Mouse (Mus musculus) embryonic facial prominence, embryonic 11.5 days (tissue): ENCODE measurements around the gene Ccdc62. TPM values are rescaled to one million over a fixed set of nuclear protein-coding genes. Genes with fewer than 3 reads are reported as not detected.

Source experiments
- ATAC-seq: fragments of 200-750 bp; cut with Nextera tagmentation; replicated peaks from 2 replicates; pipeline ENCODE4 v1.8.0; 2017; ENCODE audit warnings: low read depth; ENCODE audit not compliant: insufficient number of reproducible peaks, low FRiP score, low TSS enrichment
- DNase-seq: peaks from one replicate; pipeline ENCODE4 v3.0.0-alpha.2; 2015; ENCODE audit warnings: low spot score
- H3K27ac ChIP-seq: fragments of 300-500 bp; sonication (generic); replicated peaks from 2 replicates; pipeline ENCODE4 v1.5.1; 2014; ENCODE audit warnings: mild to moderate bottlenecking, low read depth, low read length, control low read depth
- H3K27me3 ChIP-seq: fragments of 300-500 bp; sonication (generic); 2 replicates; pipeline ENCODE4 v1.6.1; 2014; ENCODE audit warnings: mild to moderate bottlenecking, low read length, moderate library complexity, mixed read lengths; ENCODE audit not compliant: control insufficient read depth, insufficient read depth
- H3K36me3 ChIP-seq: fragments of 300-500 bp; sonication (generic); replicated peaks from 2 replicates; pipeline ENCODE4 v1.6.1; 2014; ENCODE audit warnings: low read depth, mild to moderate bottlenecking, low read length, moderate library complexity, mixed read lengths; ENCODE audit not compliant: control insufficient read depth, insufficient read depth
- H3K4me1 ChIP-seq: fragments of 300-500 bp; sonication (generic); 2 replicates; pipeline ENCODE4 v1.6.1; 2014; ENCODE audit warnings: low read length, mixed read lengths; ENCODE audit not compliant: control insufficient read depth, insufficient read depth
- H3K4me2 ChIP-seq: fragments of 300-500 bp; sonication (generic); 2 replicates; pipeline ENCODE4 v1.6.1; 2014; ENCODE audit warnings: low read depth, mild to moderate bottlenecking, control low read depth, low read length, moderate library complexity
- H3K4me3 ChIP-seq: fragments of 300-500 bp; sonication (generic); 2 replicates; pipeline ENCODE4 v1.5.1; 2014; ENCODE audit warnings: low read depth, low read length, control low read depth
- H3K9ac ChIP-seq: fragments of 300-500 bp; sonication (generic); replicated peaks from 2 replicates; pipeline ENCODE4 v1.6.1; 2014; ENCODE audit warnings: mild to moderate bottlenecking, control low read depth, low read length
- H3K9me3 ChIP-seq: fragments of 300-500 bp; sonication (generic); replicated peaks from 2 replicates; pipeline ENCODE4 v1.6.1; 2016; ENCODE audit warnings: mild to moderate bottlenecking, low read length, inconsistent platforms, mixed read lengths; ENCODE audit not compliant: control insufficient read depth
- WGBS: fragments of 180-500 bp; shearing (Covaris S2); extraction: QIAGEN DNeasy Blood & Tissue Kit; methylation state at CpG from one replicate; pipeline ENCODE4 v1.1.7; 2014; 5-methylcytosine and 5-hydroxymethylcytosine counted together
- polyA plus RNA-seq: library from polyadenylated mRNA; unstranded; fragments of >200 nt; fragmentation: Nextera tagmentation; extraction: Ambion mirVana; gene quantifications from 2 replicates; pipeline ENCODE4 v1.2.1, GENCODE M21; 2014

Ccdc62 gene
- polyA plus RNA-seq, 1 experiment from 2014 or later = 3.5 TPM

DNA sequence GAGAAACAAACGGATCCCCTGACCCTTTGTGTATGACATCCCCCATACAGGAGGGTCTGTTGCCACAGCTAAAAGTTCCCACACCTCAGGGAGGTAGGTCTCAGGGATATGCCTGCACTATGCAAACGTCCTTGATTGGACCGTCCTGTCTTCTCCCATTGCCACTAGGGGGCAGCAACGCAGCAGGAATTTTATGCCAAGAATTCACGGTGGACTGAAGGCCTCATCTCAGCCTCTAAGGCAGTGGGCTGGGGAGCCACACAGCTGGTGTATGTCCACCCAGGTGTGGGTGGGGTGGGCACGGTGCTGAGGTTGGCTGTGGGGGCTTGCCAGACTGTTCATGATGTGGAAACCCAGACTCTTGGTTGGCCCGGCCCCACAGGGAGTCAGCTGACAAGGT lies 70.3 kb downstream of the Ccdc62 start:
- Histone ChIP-seq H3K4me1 (no peaks in the 10 kb centered on the region), H3K9ac (no peak overlapping the region), H3K4me3 (no peak overlapping the region), H3K27me3 (no peaks in the 10 kb centered on the region), H3K27ac (no peak overlapping the region), H3K36me3 (peaks cover 9% of the 10 kb centered on the region), H3K4me2 (no peak overlapping the region), H3K9me3 (no peaks in the 10 kb centered on the region)
- ATAC-seq (peak; percentile 54), DNase-seq (peak; percentile 93)
- 13% methylated on average over 7 of the region's 7 CpGs for WGBS

- Histone ChIP-seq H3K9ac (no peak overlapping the region), H3K4me1 (no peaks in the 10 kb centered on the region), H3K4me2 (no peak overlapping the region), H3K36me3 (peaks cover 9% of the 10 kb centered on the region), H3K4me3 (no peak overlapping the region), H3K27me3 (no peaks in the 10 kb centered on the region), H3K9me3 (no peaks in the 10 kb centered on the region), H3K27ac (no peak overlapping the region)
- DNase-seq (no peak), ATAC-seq (0 out of 2 replicates have a peak, but pooled peaks have one; percentile 15)
- 69% methylated on average over 9 of the region's 9 CpGs for WGBS
Measured at GRCm38 (mm10) chr5:124001274-124001673, 70.8 kb downstream of the Ccdc62 start.

GRCm38 (mm10) chr5:124002876-124003275 lies 72.4 kb downstream of the Ccdc62 start:
- no peak for DNase-seq
- H3K27me3 ChIP-seq = no peaks in the 10 kb centered on the region
- H3K4me3 ChIP-seq = no peak overlapping the region
- peaks cover 9% of the 10 kb centered on the region for H3K36me3 ChIP-seq
- H3K4me2 ChIP-seq = no peak overlapping the region
- H3K4me1 ChIP-seq = no peaks in the 10 kb centered on the region
- 95% methylated on average over 2 of the region's 2 CpGs for WGBS
- no peaks in the 10 kb centered on the region for H3K9me3 ChIP-seq
- H3K9ac ChIP-seq = no peak overlapping the region
- no peak for ATAC-seq
- H3K27ac ChIP-seq = no peak overlapping the region

DNA sequence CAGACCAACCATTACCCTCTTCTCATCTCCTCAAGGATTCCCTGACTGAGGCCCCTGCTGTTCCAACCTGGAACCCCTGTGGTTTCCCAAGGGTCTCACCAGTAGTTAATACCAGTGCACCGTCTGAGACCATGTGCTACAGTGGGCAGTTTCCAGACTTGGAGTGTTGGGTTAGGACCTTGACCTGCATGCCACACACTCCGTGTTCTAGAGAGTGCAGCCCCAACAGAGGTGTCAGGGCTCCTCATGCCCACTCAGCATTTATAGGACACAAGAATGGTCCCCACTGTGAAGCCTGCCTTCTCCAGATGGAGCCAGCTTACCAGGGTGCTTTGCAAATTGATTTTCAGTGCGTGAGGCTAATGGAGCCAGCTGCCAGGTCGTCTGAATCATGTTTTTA lies 72.9 kb downstream of the Ccdc62 start:
- H3K36me3 ChIP-seq = peaks cover 9% of the 10 kb centered on the region
- no peaks in the 10 kb centered on the region for H3K4me1 ChIP-seq
- no peak overlapping the region for H3K4me3 ChIP-seq
- no peak for DNase-seq
- no peak overlapping the region for H3K27ac ChIP-seq
- no peak overlapping the region for H3K9ac ChIP-seq
- no peak for ATAC-seq
- no peak overlapping the region for H3K4me2 ChIP-seq
- 63% methylated on average over 4 of the region's 4 CpGs for WGBS
- no peaks in the 10 kb centered on the region for H3K27me3 ChIP-seq
- no peaks in the 10 kb centered on the region for H3K9me3 ChIP-seq

DNA sequence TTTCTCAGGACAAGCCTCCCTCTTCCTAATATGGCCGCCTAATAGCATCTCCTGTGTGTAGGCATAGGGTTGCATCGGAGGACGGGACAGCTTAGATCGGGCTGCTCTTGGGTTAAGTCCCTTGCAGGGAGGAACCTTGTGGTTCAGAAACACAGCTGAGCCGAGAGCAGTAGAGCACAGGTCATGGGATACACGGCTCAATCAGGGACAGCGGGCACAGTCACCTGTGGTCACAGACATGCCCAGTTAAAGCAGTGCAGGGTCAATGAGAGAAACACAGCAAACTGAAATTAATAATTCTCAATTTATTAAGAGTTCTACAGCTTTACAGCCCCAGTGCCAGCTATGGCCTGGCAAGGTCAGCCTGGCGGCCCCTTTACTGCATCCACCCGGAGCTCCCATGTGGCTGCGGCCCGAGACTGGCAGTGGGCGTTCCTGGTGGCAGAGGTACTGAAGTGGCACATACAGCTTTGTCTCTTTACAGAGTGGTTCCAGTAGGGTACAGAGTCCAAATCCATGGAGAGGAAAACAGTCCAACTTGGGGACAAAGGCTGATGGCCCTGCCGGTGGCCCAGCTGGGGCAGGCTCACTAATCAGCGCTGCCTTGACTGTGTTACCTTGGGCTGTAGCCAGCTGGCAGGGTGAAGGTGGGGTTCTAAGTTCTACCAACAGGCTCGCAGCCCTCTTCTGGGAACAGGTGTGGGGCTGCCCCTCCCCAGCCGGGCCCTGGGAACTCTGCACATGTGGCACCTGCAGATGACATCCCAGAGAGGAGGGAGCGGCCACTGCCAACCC lies 74.1 kb downstream of the Ccdc62 start:
- no peak overlapping the region for H3K9ac ChIP-seq
- H3K4me3 ChIP-seq = no peak overlapping the region
- 93% methylated on average over 17 of the region's 17 CpGs for WGBS
- H3K9me3 ChIP-seq = no peaks in the 10 kb centered on the region
- no peaks in the 10 kb centered on the region for H3K4me1 ChIP-seq
- H3K4me2 ChIP-seq = no peak overlapping the region
- DNase-seq (no peak), ATAC-seq (no peak)
- peaks cover 10% of the 10 kb centered on the region for H3K36me3 ChIP-seq
- H3K27ac ChIP-seq = no peak overlapping the region
- H3K27me3 ChIP-seq = no peaks in the 10 kb centered on the region

DNA sequence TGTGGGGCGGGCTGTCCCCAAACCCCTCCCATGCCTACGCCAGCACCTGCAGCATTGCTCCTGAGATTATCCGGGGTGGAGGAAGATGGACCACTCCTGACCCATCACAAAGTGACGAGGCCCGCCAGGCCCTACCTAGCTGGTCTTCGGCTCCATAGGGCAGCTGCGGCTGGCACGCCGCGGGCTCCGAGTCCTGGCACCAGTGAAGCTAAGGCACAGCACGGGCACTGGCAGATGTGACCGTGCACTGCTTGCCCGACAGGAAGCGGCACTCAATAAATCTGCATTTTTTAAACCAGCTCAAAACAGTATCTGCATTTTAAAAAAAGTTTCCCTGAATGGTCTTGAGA lies 74.6 kb downstream of the Ccdc62 start:
- H3K27me3 ChIP-seq = no peaks in the 10 kb centered on the region
- H3K9me3 ChIP-seq = no peaks in the 10 kb centered on the region
- H3K9ac ChIP-seq = no peak overlapping the region
- ATAC-seq (no peak), DNase-seq (no peak)
- no peaks in the 10 kb centered on the region for H3K4me1 ChIP-seq
- no peak overlapping the region for H3K4me3 ChIP-seq
- no peak overlapping the region for H3K27ac ChIP-seq
- H3K4me2 ChIP-seq = no peak overlapping the region
- peaks cover 12% of the 10 kb centered on the region for H3K36me3 ChIP-seq
- 97% methylated on average over 15 of the region's 15 CpGs for WGBS

DNA sequence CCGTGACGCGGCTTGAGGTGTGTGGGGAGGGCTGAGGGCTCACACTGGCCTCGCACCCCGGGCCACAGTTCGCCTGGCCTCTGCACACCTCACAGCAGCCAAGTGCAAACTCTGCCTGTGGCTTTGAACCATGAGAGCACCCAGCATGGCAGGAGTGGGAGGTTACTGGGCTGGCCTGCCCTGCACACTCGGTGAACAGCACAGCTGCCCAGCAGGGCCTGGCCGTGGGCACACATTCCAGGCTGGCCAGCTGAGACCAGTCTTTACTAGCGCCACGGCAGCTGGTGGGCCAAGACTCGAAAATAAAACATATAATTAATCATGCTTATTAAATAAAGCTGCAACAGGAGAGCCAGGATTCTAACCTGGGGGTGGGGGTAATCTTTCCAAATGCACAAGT lies 75.1 kb downstream of the Ccdc62 start:
- ATAC-seq = no peak
- no peak overlapping the region for H3K4me2 ChIP-seq
- H3K9me3 ChIP-seq = no peaks in the 10 kb centered on the region
- WGBS = 90% methylated on average over 11 of the region's 11 CpGs
- no peak overlapping the region for H3K4me3 ChIP-seq
- DNase-seq = no peak
- no peak overlapping the region for H3K9ac ChIP-seq
- H3K4me1 ChIP-seq = no peaks in the 10 kb centered on the region; the same call in 1 of the 2 replicates
- H3K27ac ChIP-seq = no peak overlapping the region
- peaks cover 12% of the 10 kb centered on the region for H3K36me3 ChIP-seq
- H3K27me3 ChIP-seq = no peaks in the 10 kb centered on the region

- no peak for ATAC-seq
- H3K27ac ChIP-seq = no peak overlapping the region
- H3K4me3 ChIP-seq = no peak overlapping the region
- H3K27me3 ChIP-seq = no peaks in the 10 kb centered on the region
- no peak for DNase-seq
- H3K9ac ChIP-seq = no peak overlapping the region
- 88% methylated on average over 26 of the region's 26 CpGs for WGBS
- no peak overlapping the region for H3K4me2 ChIP-seq
- H3K36me3 ChIP-seq = peaks cover 12% of the 10 kb centered on the region
- no peaks in the 10 kb centered on the region for H3K9me3 ChIP-seq
- no peaks in the 10 kb centered on the region; the same call in none of the 2 replicates for H3K4me1 ChIP-seq
Measured at GRCm38 (mm10) chr5:124006082-124006873, 75.8 kb downstream of the Ccdc62 start.
